Mouse (Mus musculus) heart, embryonic 14.5 days (tissue): ENCODE measurements around the gene Cntd1. TPM values are rescaled to one million over a fixed set of nuclear protein-coding genes. Genes with fewer than 3 reads are reported as not detected.
A peak's percentile ranks its signal among the peaks of the same experiment; 100 is the strongest.

ENCODE experiments used
- ATAC-seq: fragments of 200-750 bp; cut with Nextera tagmentation; 2 replicates; pipeline ENCODE4 v1.8.0; 2017; ENCODE audit warnings: low read depth, moderate TSS enrichment; ENCODE audit not compliant: insufficient number of reproducible peaks, insufficient read depth, low FRiP score
- H3K27ac ChIP-seq, 2 experiments: fragments of 200-500 bp in 1 of 2; fragments of 300-500 bp in 1 of 2; sonication (generic) in 1 of 2; replicated peaks in 1 of 2; 2 replicates each; pipeline ENCODE4 v1.5.1; 2012 to 2014; ENCODE audit warnings: low read depth in 2 of 2, low read length in 2 of 2, control low read depth in 1 of 2, mild to moderate bottlenecking in 1 of 2, mixed read lengths in 1 of 2; ENCODE audit not compliant: control insufficient read depth in 1 of 2, insufficient read depth in 1 of 2
- H3K27me3 ChIP-seq: fragments of 300-500 bp; sonication (generic); 2 replicates; pipeline ENCODE4 v1.6.1; 2014; ENCODE audit warnings: mild to moderate bottlenecking, low read length, control low read depth; ENCODE audit not compliant: control insufficient read depth, insufficient read depth
- H3K36me3 ChIP-seq: fragments of 300-500 bp; sonication (generic); 2 replicates; pipeline ENCODE4 v1.6.1; 2014; ENCODE audit warnings: mild to moderate bottlenecking, control low read depth, low read length, mixed read lengths; ENCODE audit not compliant: control insufficient read depth, insufficient read depth
- H3K4me1 ChIP-seq, 2 experiments: fragments of 200-500 bp in 1 of 2; fragments of 300-500 bp in 1 of 2; sonication (generic) in 1 of 2; 2 replicates each; pipeline ENCODE4 v1.6.1; 2012 to 2014; ENCODE audit warnings: low read length in 2 of 2, control low read depth in 1 of 2, mixed read lengths in 1 of 2; ENCODE audit not compliant: control insufficient read depth in 2 of 2, insufficient read depth in 2 of 2
- H3K4me2 ChIP-seq: fragments of 300-500 bp; sonication (generic); 2 replicates; pipeline ENCODE4 v1.6.1; 2014; ENCODE audit warnings: mild to moderate bottlenecking, low read length
- H3K4me3 ChIP-seq, 2 experiments: fragments of 200-500 bp in 1 of 2; fragments of 300-500 bp in 1 of 2; sonication (generic) in 1 of 2; 2 replicates each; pipeline ENCODE4 v1.5.1; 2012 to 2014; ENCODE audit warnings: low read length in 2 of 2, mild to moderate bottlenecking in 2 of 2, control low read depth in 1 of 2, low read depth in 1 of 2, moderate library complexity in 1 of 2; ENCODE audit not compliant: control insufficient read depth in 1 of 2, insufficient read depth in 1 of 2
- H3K9ac ChIP-seq: fragments of 300-500 bp; sonication (generic); 2 replicates; pipeline ENCODE4 v1.6.1; 2014; ENCODE audit warnings: mild to moderate bottlenecking, low read length
- H3K9me3 ChIP-seq: fragments of 300-500 bp; sonication (generic); 2 replicates; pipeline ENCODE4 v1.6.1; 2016; ENCODE audit warnings: low read length, control low read depth; ENCODE audit not compliant: control insufficient read depth
- WGBS: fragments of 180-500 bp; shearing (Covaris S2); extraction: QIAGEN DNeasy Blood & Tissue Kit; methylation state at CpG from one replicate; pipeline ENCODE4 v1.1.7; 2014; 5-methylcytosine and 5-hydroxymethylcytosine counted together
- polyA plus RNA-seq: library from polyadenylated mRNA; unstranded; fragments of >200 nt; fragmentation: Nextera tagmentation; extraction: Ambion mirVana; gene quantifications from 2 replicates; pipeline ENCODE4 v1.2.1, GENCODE M21; 2014

Cntd1 gene
- polyA plus RNA-seq, 1 experiment from 2014 or later, result 0.51 TPM

DNA sequence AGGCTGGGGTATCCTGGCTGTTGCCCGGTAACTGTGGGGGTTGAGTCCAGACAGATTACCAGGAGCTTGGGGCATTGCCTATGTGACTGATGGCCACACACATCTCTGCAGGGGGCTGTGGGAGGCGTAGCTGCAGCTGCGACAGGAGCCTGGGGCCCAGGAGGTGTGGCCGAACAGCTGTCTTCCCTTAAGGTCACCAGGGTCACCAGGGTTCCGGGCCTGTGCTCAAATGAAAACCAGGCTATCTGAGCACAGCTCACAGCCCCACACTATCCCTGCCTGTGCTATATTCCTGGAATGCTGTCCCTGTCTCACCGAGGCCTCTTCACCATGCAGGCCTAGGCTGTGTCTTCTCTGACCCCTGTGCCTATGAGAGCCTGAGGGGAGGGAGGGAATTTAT lies 55.7 kb downstream of the Cntd1 start:
- peaks cover 7% of the 10 kb centered on the region in 2 experiments; a peak in 3 of 4 replicates for H3K4me1 ChIP-seq
- 14% methylated on average over 6 of the region's 6 CpGs for WGBS
- no peak overlapping the region for H3K9ac ChIP-seq
- no peak for ATAC-seq
- H3K36me3 ChIP-seq, result no peaks in the 10 kb centered on the region
- H3K27me3 ChIP-seq, result no peaks in the 10 kb centered on the region
- H3K4me2 ChIP-seq, result no peak overlapping the region
- no peak overlapping the region for H3K27ac ChIP-seq
- no peak overlapping the region for H3K4me3 ChIP-seq
- no peaks in the 10 kb centered on the region for H3K9me3 ChIP-seq

DNA sequence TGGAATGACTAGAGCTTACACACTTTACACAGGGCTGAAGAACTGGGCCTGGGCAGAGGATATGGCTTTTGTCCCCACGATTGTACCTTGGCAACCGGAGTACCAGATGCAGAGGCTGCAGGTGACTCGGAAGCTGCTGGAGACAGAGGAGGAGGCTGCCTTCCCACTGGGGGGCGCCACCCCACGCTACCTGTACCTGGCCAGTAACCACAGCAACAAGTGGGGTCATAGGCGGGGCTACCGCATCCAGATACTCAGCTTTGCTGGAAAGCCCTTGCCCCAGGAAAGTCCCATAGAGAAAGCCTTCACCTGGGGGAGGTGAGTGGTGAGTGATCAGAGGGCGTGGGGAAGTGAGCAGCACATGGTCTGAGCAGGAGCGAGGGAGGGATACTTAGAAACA lies 56.9 kb downstream of the Cntd1 start:
- Histone ChIP-seq H3K27ac (no peak overlapping the region), H3K36me3 (no peaks in the 10 kb centered on the region), H3K4me3 (no peak overlapping the region), H3K4me1 (peaks cover 7% of the 10 kb centered on the region in 2 experiments; a peak in 3 of 4 replicates), H3K9me3 (no peaks in the 10 kb centered on the region), H3K27me3 (no peaks in the 10 kb centered on the region), H3K9ac (no peak overlapping the region), H3K4me2 (no peak overlapping the region)
- no peak for ATAC-seq
- 78% methylated on average over 9 of the region's 9 CpGs for WGBS

DNA sequence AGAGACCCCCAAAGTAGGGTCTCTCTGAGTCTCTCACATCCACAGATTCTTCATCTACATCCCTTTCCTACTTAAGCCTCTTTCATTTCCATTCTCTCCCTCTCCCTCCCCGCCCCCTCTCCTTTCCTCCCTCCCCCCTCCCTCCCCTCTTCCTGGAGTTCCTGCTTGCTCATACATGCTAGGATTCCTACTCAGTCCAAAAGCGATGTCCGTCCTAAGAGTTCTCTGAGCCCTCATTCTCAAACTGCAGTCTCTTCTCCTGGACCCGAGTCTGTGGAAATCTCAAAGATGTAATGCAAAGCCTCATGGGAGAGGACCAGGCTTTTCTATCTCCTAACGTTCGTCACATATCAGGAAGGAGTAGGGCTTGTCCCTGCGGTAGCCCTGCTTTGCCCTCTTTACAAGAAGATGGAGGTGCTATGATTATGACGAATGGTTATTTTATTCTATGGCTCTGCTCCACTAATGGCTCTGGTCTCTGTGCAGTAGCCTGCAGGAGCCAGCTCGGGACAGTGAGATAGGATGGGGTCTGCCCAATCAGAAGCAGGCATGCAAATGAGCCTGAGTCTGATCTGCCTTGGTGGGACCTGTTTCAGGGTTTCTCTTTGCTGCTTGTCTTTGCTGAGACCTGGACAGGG lies 59.4 kb downstream of the Cntd1 start:
- H3K4me3 ChIP-seq, result peak overlapping the region; percentile 21; a peak in 3 of 4 replicates
- H3K27me3 ChIP-seq, result no peaks in the 10 kb centered on the region
- peak overlapping the region; percentile 47; the same call in 1 of the 2 replicates for H3K9ac ChIP-seq
- ATAC-seq, result peak; percentile 72; the same call in 1 of the 2 replicates
- H3K4me2 ChIP-seq, result peak overlapping the region; percentile 55
- H3K9me3 ChIP-seq, result no peaks in the 10 kb centered on the region
- peaks cover 7% of the 10 kb centered on the region in 2 experiments; a peak in 3 of 4 replicates for H3K4me1 ChIP-seq
- H3K36me3 ChIP-seq, result no peaks in the 10 kb centered on the region
- peak overlapping the region; percentile 34 to 49; a peak in 3 of 4 replicates for H3K27ac ChIP-seq
- WGBS, result under 1% methylated on average over 9 of the region's 9 CpGs

Other genes starting within 250 kb of the Cntd1 start
- 12.5 and 13.0 TPM in 2 replicates for gene Naglu, start 209.0 kb upstream of the Cntd1 start, polyA plus RNA-seq
- 0.30 TPM in 1 of 2 replicates, not detected in the other for gene Hsd17b1, start 200.6 kb upstream of the Cntd1 start, polyA plus RNA-seq
- 27.4 and 31.4 TPM in 2 replicates for gene Coasy, start 196.4 kb upstream of the Cntd1 start, polyA plus RNA-seq
- 32.4 and 35.7 TPM in 2 replicates for gene Mlx, start 191.7 kb upstream of the Cntd1 start, polyA plus RNA-seq
- gene Psmc3ip, start 183.6 kb upstream of the Cntd1 start, polyA plus RNA-seq, result 22.8 and 22.9 TPM in 2 replicates
- gene Retreg3, start 159.1 kb upstream of the Cntd1 start, polyA plus RNA-seq, result 6.7 and 8.0 TPM in 2 replicates
- gene Tubg1, start 159.1 kb upstream of the Cntd1 start, polyA plus RNA-seq, result 63.1 and 68.6 TPM in 2 replicates
- 4.1 and 4.4 TPM in 2 replicates for gene Tubg2, start 123.1 kb upstream of the Cntd1 start, polyA plus RNA-seq
- 0.69 and 1.1 TPM in 2 replicates for gene Cntnap1, start 108.5 kb upstream of the Cntd1 start, polyA plus RNA-seq
- gene Plekhh3, start 107.7 kb upstream of the Cntd1 start, polyA plus RNA-seq, result 11.3 and 12.8 TPM in 2 replicates
- gene Ccr10, start 103.6 kb upstream of the Cntd1 start, polyA plus RNA-seq, result 0.30 TPM in 1 of 2 replicates, not detected in the other
- 13.6 and 16.6 TPM in 2 replicates for gene Ezh1, start 52.5 kb upstream of the Cntd1 start, polyA plus RNA-seq
- 272 and 281 TPM in 2 replicates for gene Ramp2, start 33.0 kb upstream of the Cntd1 start, polyA plus RNA-seq
- gene Vps25, start 25.3 kb upstream of the Cntd1 start, polyA plus RNA-seq, result 111 and 123 TPM in 2 replicates
- gene Wnk4, start 18.4 kb upstream of the Cntd1 start, polyA plus RNA-seq, result 5.8 and 9.5 TPM in 2 replicates
- gene Coa3, start 102 bp downstream of the Cntd1 start, polyA plus RNA-seq, result 188 and 203 TPM in 2 replicates
- gene Becn1, start 23.3 kb downstream of the Cntd1 start, polyA plus RNA-seq, result 134 and 149 TPM in 2 replicates
- 62.5 and 66.5 TPM in 2 replicates for gene Psme3, start 37.2 kb downstream of the Cntd1 start, polyA plus RNA-seq
- 0.55 and 0.84 TPM in 2 replicates for gene Aoc2, start 46.1 kb downstream of the Cntd1 start, polyA plus RNA-seq
- 1.4 and 1.9 TPM in 2 replicates for gene Aoc3, start 51.6 kb downstream of the Cntd1 start, polyA plus RNA-seq
- not detected in 2 replicates for gene G6pc, start 88.5 kb downstream of the Cntd1 start, polyA plus RNA-seq
- 42.2 and 45.4 TPM in 2 replicates for gene Aarsd1, start 138.6 kb downstream of the Cntd1 start, polyA plus RNA-seq
- 10.2 and 17.4 TPM in 2 replicates for gene Gm27029, start 145.8 kb downstream of the Cntd1 start, polyA plus RNA-seq
- 10.1 and 10.7 TPM in 2 replicates for gene Rundc1, start 146.1 kb downstream of the Cntd1 start, polyA plus RNA-seq
- 81.7 and 96.0 TPM in 2 replicates for gene Ptges3l, start 146.3 kb downstream of the Cntd1 start, polyA plus RNA-seq
- gene Rpl27, start 163.3 kb downstream of the Cntd1 start, polyA plus RNA-seq, result 245 and 260 TPM in 2 replicates
- gene Ifi35, start 169.4 kb downstream of the Cntd1 start, polyA plus RNA-seq, result 17.1 and 17.3 TPM in 2 replicates
- 5.4 and 9.0 TPM in 2 replicates for gene Rnd2, start 186.0 kb downstream of the Cntd1 start, polyA plus RNA-seq
- gene Vat1, start 187.2 kb downstream of the Cntd1 start, polyA plus RNA-seq, result 24.7 and 31.6 TPM in 2 replicates